Mouse (Mus musculus): ENCODE data around the gene Arl6ip6.

DNA sequence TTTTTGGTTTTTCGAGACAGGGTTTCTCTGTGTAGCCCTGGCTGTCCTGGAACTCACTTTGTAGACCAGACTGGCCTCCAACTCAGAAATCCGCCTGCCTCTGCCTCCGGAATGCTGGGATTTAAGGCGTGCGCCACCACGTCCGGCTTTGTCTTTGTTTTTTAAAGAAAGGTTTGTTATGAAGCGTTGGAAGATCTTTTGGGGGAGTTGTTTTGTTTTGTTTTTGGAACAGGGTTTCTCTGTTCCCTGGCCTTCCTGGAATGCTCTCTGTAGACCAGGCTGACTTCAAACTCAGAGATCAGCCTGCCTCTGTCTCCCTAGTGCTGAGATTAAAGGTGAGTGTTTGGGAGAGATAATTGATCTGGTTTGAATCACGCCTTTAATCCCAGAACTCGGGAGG is 4.9 kb downstream of the Arl6ip6 start:
- TF ChIP-seq HCFC1 (IDR thresholded peaks at IDR 0.05; ENCODE audit: borderline replicate concordance, insufficient read depth, low read length) (no peak), ZC3H11A (IDR thresholded peaks at IDR 0.05; ENCODE audit: borderline replicate concordance, low read depth, low read length) (no peak), ZNF384 (IDR thresholded peaks at IDR 0.05; ENCODE audit: low read depth, low read length) (no peak)
